Mouse (Mus musculus) thymus, adult 2 months (tissue): ENCODE measurements around the gene Gripap1.

ENCODE experiments used
- CTCF ChIP-seq: fragments of 200-500 bp; IDR thresholded peaks from 2 replicates; pipeline ENCODE4 v1.5.1; 2012; ENCODE audit warnings: mild to moderate bottlenecking, control low read depth, low read length, moderate library complexity, borderline replicate concordance; ENCODE audit not compliant: control insufficient read depth, poor library complexity, insufficient read depth; ENCODE audit errors: extremely low read depth
- POLR2A ChIP-seq: fragments of 200-500 bp; IDR thresholded peaks from 2 replicates; pipeline ENCODE4 v1.6.1; 2012; ENCODE audit warnings: mild to moderate bottlenecking, low read length, control low read depth, moderate library complexity; ENCODE audit not compliant: control insufficient read depth, poor library complexity, insufficient read depth; ENCODE audit errors: extremely low read depth

- TF ChIP-seq CTCF (no peak), POLR2A (no peak)
Observed at GRCm38 (mm10) chrX:7765281-7765670, 24.3 kb upstream of the Gripap1 start.
